In genomic region chr12:111766313-111767236, GRCm38 (mm10) we compare ENCODE assay signal across 9 mouse cellular contexts. TPM values are rescaled to one million over a fixed set of nuclear protein-coding genes. Genes with fewer than 3 reads are reported as not detected.
DNase-seq lines count a peak whose midpoint lies in the region; ATAC-seq and TF ChIP-seq lines count a peak whose summit lies in the region.
"Had no signal": no experiment of that assay in that cellular context is flagged by ENCODE, and none has a peak within 500 bp of the region (broad histone marks: within the 10 kb centered on the region; RNA-seq: fewer than 3 reads in every experiment).

No protein-coding gene starts in this region.

- no peak overlapping the region for H3K4me2 ChIP-seq in embryonic facial prominence, embryonic 11.5 days (ENCODE audit: low read depth, low read length)
- peak overlapping the region; percentile 33; the same call in 1 of the 2 replicates for H3K4me2 ChIP-seq in midbrain, embryonic 11.5 days
- H3K4me2 ChIP-seq in liver, embryonic 12.5 days = no peak overlapping the region
- H3K4me2 ChIP-seq: liver, embryonic 13.5 days had no signal

- WGBS in heart, adult 2 months = 37% methylated on average over 16 of the region's 16 CpGs
- whole genome bisulfite sequencing in heart, embryonic 10.5 days = 61% methylated on average over 16 of the region's 16 CpGs
- WGBS in embryonic facial prominence, embryonic 11.5 days = 45% methylated on average over 16 of the region's 16 CpGs
- 24% methylated on average over 16 of the region's 16 CpGs for WGBS in midbrain, embryonic 11.5 days
- WGBS in liver, embryonic 12.5 days (ENCODE audit: insufficient replicate concordance) = 77% methylated on average over 16 of the region's 16 CpGs

- H3K27ac ChIP-seq in heart, adult 2 months = peak overlapping the region; percentile 24
- H3K27ac ChIP-seq in heart, embryonic 10.5 days = no peak overlapping the region
- H3K27ac ChIP-seq in ES-E14 (ENCODE audit: insufficient read depth, low read depth, low read length, poor library complexity, severe bottlenecking) = peak overlapping the region; percentile 13
- H3K27ac ChIP-seq in embryonic facial prominence, embryonic 11.5 days (replicated peaks; ENCODE audit: low read depth, low read length) = no peak overlapping the region
- H3K27ac ChIP-seq in midbrain, embryonic 11.5 days (ENCODE audit: low read depth, low read length) = peak overlapping the region; percentile 30; the same call in 1 of the 2 replicates
- no peak overlapping the region for H3K27ac ChIP-seq in liver, embryonic 12.5 days
- H3K27ac ChIP-seq: liver, embryonic 13.5 days had no signal

- in situ Hi-C loops in ES-E14 (cut with MboI; ENCODE audit: low sequenced_read_pairs in 2 of 2, unreplicated experiment in 2 of 2) = no loop called here

- no peak for DNase-seq in heart, adult 2 months
- no peak for DNase-seq in heart, embryonic 10.5 days (ENCODE audit: low spot score)
- no peak for DNase-seq in ES-E14 (ENCODE audit: low read depth, low spot score)
- no peak for DNase-seq in embryonic facial prominence, embryonic 11.5 days (ENCODE audit: low spot score)
- peak; percentile 91 for DNase-seq in midbrain, embryonic 11.5 days (ENCODE audit: low spot score, missing footprints)
- no peak for DNase-seq in layer of hippocampus, adult 11-12 months (ENCODE audit: low spot score)
- DNase-seq in right cerebral cortex, adult 2 months (ENCODE audit: low spot score in 2 of 2) = no peak
- DNase-seq: liver, embryonic 13.5 days had no signal

- H3K4me3 ChIP-seq in heart, adult 2 months = no peak overlapping the region; the same call in 1 of the 2 replicates
- H3K4me3 ChIP-seq in heart, embryonic 10.5 days = no peak overlapping the region
- H3K4me3 ChIP-seq in ES-E14 (ENCODE audit: insufficient read depth in 1 of 2, low read depth in 1 of 2, low read length in 2 of 2, poor library complexity in 1 of 2, severe bottlenecking in 1 of 2) = no peak overlapping the region
- no peak overlapping the region for H3K4me3 ChIP-seq in embryonic facial prominence, embryonic 11.5 days (ENCODE audit: low read depth, low read length)
- no peak overlapping the region; the same call in 1 of the 2 replicates for H3K4me3 ChIP-seq in midbrain, embryonic 11.5 days (ENCODE audit: low read depth, low read length)
- H3K4me3 ChIP-seq in liver, embryonic 12.5 days = no peak overlapping the region
- H3K4me3 ChIP-seq: liver, embryonic 13.5 days had no signal

- no peak for TF ChIP-seq CTCF in heart, adult 2 months (IDR thresholded peaks at IDR 0.05)

- TF ChIP-seq EP300 in heart, adult 2 months (IDR thresholded peaks at IDR 0.05; ENCODE audit: insufficient read depth, low read depth, low read length) = no peak

- H3K4me1 ChIP-seq in heart, adult 2 months (ENCODE audit: control insufficient read depth, insufficient read depth, low read length) = peaks cover 33% of the 10 kb centered on the region
- peaks cover 54% of the 10 kb centered on the region for H3K4me1 ChIP-seq in heart, embryonic 10.5 days
- H3K4me1 ChIP-seq in ES-E14 (ENCODE audit: control insufficient read depth in 2 of 2, insufficient read depth in 2 of 2, low read length in 2 of 2, poor library complexity in 1 of 2) = peaks cover 6 to 30% of the 10 kb centered on the region in 2 experiments; a peak in 3 of 4 replicates
- H3K4me1 ChIP-seq in embryonic facial prominence, embryonic 11.5 days (ENCODE audit: control insufficient read depth, insufficient read depth, low read length) = no peaks in the 10 kb centered on the region
- peaks cover 27% of the 10 kb centered on the region for H3K4me1 ChIP-seq in midbrain, embryonic 11.5 days (ENCODE audit: control insufficient read depth, insufficient read depth, low read length)
- H3K4me1 ChIP-seq in liver, embryonic 12.5 days = peaks cover 57% of the 10 kb centered on the region

- peaks cover 17% of the 10 kb centered on the region for H3K79me2 ChIP-seq in heart, adult 2 months (replicated peaks; ENCODE audit: control insufficient read depth, insufficient read depth, low read length)

- TF ChIP-seq POLR2A in heart, adult 2 months (IDR thresholded peaks at IDR 0.05; ENCODE audit: insufficient read depth, low read depth, low read length) = no peak

- intact Hi-C loops in heart, adult 2 months (cut with DNase I) = no loop called here

- no peak overlapping the region for H3K9ac ChIP-seq in heart, adult 2 months (ENCODE audit: low read depth, low read length)
- H3K9ac ChIP-seq in ES-E14 (ENCODE audit: insufficient read depth, low read depth, low read length, poor library complexity, severe bottlenecking) = no peak overlapping the region; the same call in 1 of the 2 replicates
- H3K9ac ChIP-seq in embryonic facial prominence, embryonic 11.5 days (replicated peaks; ENCODE audit: low read length) = peak overlapping the region; percentile 18; the same call in 1 of the 2 replicates
- H3K9ac ChIP-seq in midbrain, embryonic 11.5 days (ENCODE audit: low read length) = peak overlapping the region; percentile 36
- H3K9ac ChIP-seq in liver, embryonic 12.5 days = no peak overlapping the region
- H3K9ac ChIP-seq: liver, embryonic 13.5 days had no signal

- peaks cover 3% of the 10 kb centered on the region; the same call in 1 of the 2 replicates for H3K36me3 ChIP-seq in heart, adult 2 months (ENCODE audit: control insufficient read depth, insufficient read depth, low read length)
- peaks cover 26% of the 10 kb centered on the region for H3K36me3 ChIP-seq in heart, embryonic 10.5 days
- peaks cover 5% of the 10 kb centered on the region; the same call in 1 of the 2 replicates for H3K36me3 ChIP-seq in ES-E14 (ENCODE audit: control insufficient read depth, insufficient read depth, low read length, poor library complexity, severe bottlenecking)
- no peaks in the 10 kb centered on the region for H3K36me3 ChIP-seq in embryonic facial prominence, embryonic 11.5 days (replicated peaks; ENCODE audit: control insufficient read depth, insufficient read depth, low read depth, low read length)
- no peaks in the 10 kb centered on the region for H3K36me3 ChIP-seq in midbrain, embryonic 11.5 days (ENCODE audit: control insufficient read depth, insufficient read depth, low read length)
- peaks cover 30% of the 10 kb centered on the region for H3K36me3 ChIP-seq in liver, embryonic 12.5 days

- no peaks in the 10 kb centered on the region for H3K9me3 ChIP-seq in heart, embryonic 10.5 days
- H3K9me3 ChIP-seq in ES-E14 (ENCODE audit: control insufficient read depth, insufficient read depth, low read depth, low read length) = no peaks in the 10 kb centered on the region
- no peaks in the 10 kb centered on the region for H3K9me3 ChIP-seq in embryonic facial prominence, embryonic 11.5 days (replicated peaks; ENCODE audit: control insufficient read depth, low read length)
- no peaks in the 10 kb centered on the region for H3K9me3 ChIP-seq in midbrain, embryonic 11.5 days (ENCODE audit: control insufficient read depth, low read length)
- H3K9me3 ChIP-seq in liver, embryonic 12.5 days (replicated peaks) = no peaks in the 10 kb centered on the region
- H3K9me3 ChIP-seq: liver, embryonic 13.5 days had no signal

- no peaks in the 10 kb centered on the region for H3K27me3 ChIP-seq in heart, adult 2 months (ENCODE audit: control insufficient read depth, insufficient read depth, low read length)
- H3K27me3 ChIP-seq in heart, embryonic 10.5 days (ENCODE audit: insufficient read depth, poor library complexity, severe bottlenecking) = no peaks in the 10 kb centered on the region
- H3K27me3 ChIP-seq in embryonic facial prominence, embryonic 11.5 days (ENCODE audit: control insufficient read depth, insufficient read depth, low read length) = no peaks in the 10 kb centered on the region
- H3K27me3 ChIP-seq in midbrain, embryonic 11.5 days (ENCODE audit: control insufficient read depth, insufficient read depth, low read length) = no peaks in the 10 kb centered on the region
- H3K27me3 ChIP-seq in liver, embryonic 12.5 days (replicated peaks) = no peaks in the 10 kb centered on the region
- H3K27me3 ChIP-seq: liver, embryonic 13.5 days had no signal

- ATAC-seq in embryonic facial prominence, embryonic 11.5 days (replicated peaks; ENCODE audit: insufficient number of reproducible peaks, low FRiP score, low TSS enrichment, low read depth) = 0 out of 2 replicates have a peak, but pooled peaks have one; percentile 53
- ATAC-seq in midbrain, embryonic 11.5 days (ENCODE audit: low FRiP score) = peak; percentile 78
- ATAC-seq in liver, embryonic 12.5 days = no peak

RNA-seq across cellular contexts. Expression of gene Klc1, which starts 7.9 kb away (rescaled TPM):
- 10 to 100 TPM; 83.8 to 83.9 TPM for total RNA-seq in heart, adult 2 months (2021)
- polyA plus RNA-seq in heart, adult 2 months (2012; rRNA removed) = 80.8 and 105 TPM in 2 replicates
- polyA plus RNA-seq in heart, embryonic 10.5 days (2016; fragmentation: Nextera tagmentation; extraction: Ambion mirVana) = 109 and 116 TPM in 2 replicates
- 47.2 and 47.9 TPM in 2 replicates for total RNA-seq in ES-E14 (2012; rRNA removed)
- polyA plus RNA-seq in embryonic facial prominence, embryonic 11.5 days (2014; fragmentation: Nextera tagmentation; extraction: Ambion mirVana) = 132 and 143 TPM in 2 replicates
- 282 and 288 TPM in 2 replicates for polyA plus RNA-seq in midbrain, embryonic 11.5 days (2014; fragmentation: Nextera tagmentation; extraction: Ambion mirVana)
- polyA plus RNA-seq in liver, embryonic 12.5 days (2016; fragmentation: Nextera tagmentation; extraction: Ambion mirVana) = 35.6 TPM in 2 replicates

RNA-seq across cellular contexts. Expression of gene Xrcc3, which starts 47.1 kb away (rescaled TPM):
- 1 to 10 TPM; 1.4 to 1.8 TPM for total RNA-seq in heart, adult 2 months (2021)
- polyA plus RNA-seq in heart, adult 2 months (2012; rRNA removed) = 2.1 and 2.8 TPM in 2 replicates
- polyA plus RNA-seq in heart, embryonic 10.5 days (2016; fragmentation: Nextera tagmentation; extraction: Ambion mirVana) = 10.5 and 13.8 TPM in 2 replicates
- total RNA-seq in ES-E14 (2012; rRNA removed) = 19.8 and 21.8 TPM in 2 replicates
- 12.7 and 15.9 TPM in 2 replicates for polyA plus RNA-seq in embryonic facial prominence, embryonic 11.5 days (2014; fragmentation: Nextera tagmentation; extraction: Ambion mirVana)
- 11.1 and 12.6 TPM in 2 replicates for polyA plus RNA-seq in midbrain, embryonic 11.5 days (2014; fragmentation: Nextera tagmentation; extraction: Ambion mirVana)
- polyA plus RNA-seq in liver, embryonic 12.5 days (2016; fragmentation: Nextera tagmentation; extraction: Ambion mirVana) = 7.7 and 8.2 TPM in 2 replicates

RNA-seq across cellular contexts. Expression of gene Zfyve21, which starts 47.4 kb away (rescaled TPM):
- total RNA-seq in heart, adult 2 months (2021) = 10 to 100 TPM; 65.1 to 74.8 TPM
- polyA plus RNA-seq in heart, adult 2 months (2012; rRNA removed) = 71.9 and 89.6 TPM in 2 replicates
- 104 and 109 TPM in 2 replicates for polyA plus RNA-seq in heart, embryonic 10.5 days (2016; fragmentation: Nextera tagmentation; extraction: Ambion mirVana)
- 27.0 and 33.5 TPM in 2 replicates for total RNA-seq in ES-E14 (2012; rRNA removed)
- 70.7 and 73.1 TPM in 2 replicates for polyA plus RNA-seq in embryonic facial prominence, embryonic 11.5 days (2014; fragmentation: Nextera tagmentation; extraction: Ambion mirVana)
- 63.7 and 64.1 TPM in 2 replicates for polyA plus RNA-seq in midbrain, embryonic 11.5 days (2014; fragmentation: Nextera tagmentation; extraction: Ambion mirVana)
- 60.6 and 61.9 TPM in 2 replicates for polyA plus RNA-seq in liver, embryonic 12.5 days (2016; fragmentation: Nextera tagmentation; extraction: Ambion mirVana)

RNA-seq across cellular contexts. Expression of gene Apopt1, which starts 53.5 kb away (rescaled TPM):
- 10 to 100 TPM; 32.0 to 36.3 TPM for total RNA-seq in heart, adult 2 months (2021)
- polyA plus RNA-seq in heart, adult 2 months (2012; rRNA removed) = 31.4 and 31.7 TPM in 2 replicates
- polyA plus RNA-seq in heart, embryonic 10.5 days (2016; fragmentation: Nextera tagmentation; extraction: Ambion mirVana) = 53.3 and 55.2 TPM in 2 replicates
- total RNA-seq in ES-E14 (2012; rRNA removed) = 14.4 and 15.2 TPM in 2 replicates
- 55.2 and 57.7 TPM in 2 replicates for polyA plus RNA-seq in embryonic facial prominence, embryonic 11.5 days (2014; fragmentation: Nextera tagmentation; extraction: Ambion mirVana)
- 50.8 and 54.7 TPM in 2 replicates for polyA plus RNA-seq in midbrain, embryonic 11.5 days (2014; fragmentation: Nextera tagmentation; extraction: Ambion mirVana)
- 36.3 and 36.5 TPM in 2 replicates for polyA plus RNA-seq in liver, embryonic 12.5 days (2016; fragmentation: Nextera tagmentation; extraction: Ambion mirVana)

RNA-seq across cellular contexts. Expression of gene Bag5, which starts 53.5 kb away (rescaled TPM):
- total RNA-seq in heart, adult 2 months (2021) = 10 to 100 TPM; 18.8 to 22.8 TPM
- polyA plus RNA-seq in heart, adult 2 months (2012; rRNA removed) = 9.8 and 15.9 TPM in 2 replicates
- 43.7 and 47.7 TPM in 2 replicates for polyA plus RNA-seq in heart, embryonic 10.5 days (2016; fragmentation: Nextera tagmentation; extraction: Ambion mirVana)
- 9.7 and 14.8 TPM in 2 replicates for total RNA-seq in ES-E14 (2012; rRNA removed)
- 56.8 and 59.8 TPM in 2 replicates for polyA plus RNA-seq in embryonic facial prominence, embryonic 11.5 days (2014; fragmentation: Nextera tagmentation; extraction: Ambion mirVana)
- 62.2 and 64.1 TPM in 2 replicates for polyA plus RNA-seq in midbrain, embryonic 11.5 days (2014; fragmentation: Nextera tagmentation; extraction: Ambion mirVana)
- polyA plus RNA-seq in liver, embryonic 12.5 days (2016; fragmentation: Nextera tagmentation; extraction: Ambion mirVana) = 28.4 and 28.5 TPM in 2 replicates

Comparison
In these comparisons a context has a peak if more than half of its experiments do, and no peak if none do; other contexts are left out.
1. H3K27ac ChIP-seq: peak in heart, adult 2 months (single experiment), ES-E14 (single experiment) and midbrain, embryonic 11.5 days (single experiment); none in heart, embryonic 10.5 days (single experiment), embryonic facial prominence, embryonic 11.5 days (single experiment) and liver, embryonic 12.5 days (single experiment).
2. H3K9ac ChIP-seq: peak in embryonic facial prominence, embryonic 11.5 days (single experiment) and midbrain, embryonic 11.5 days (single experiment); none in heart, adult 2 months (single experiment), ES-E14 (single experiment) and liver, embryonic 12.5 days (single experiment).